Mouse (Mus musculus): ENCODE data around the gene Ppfia3.

Gene Ppfia3

DNA sequence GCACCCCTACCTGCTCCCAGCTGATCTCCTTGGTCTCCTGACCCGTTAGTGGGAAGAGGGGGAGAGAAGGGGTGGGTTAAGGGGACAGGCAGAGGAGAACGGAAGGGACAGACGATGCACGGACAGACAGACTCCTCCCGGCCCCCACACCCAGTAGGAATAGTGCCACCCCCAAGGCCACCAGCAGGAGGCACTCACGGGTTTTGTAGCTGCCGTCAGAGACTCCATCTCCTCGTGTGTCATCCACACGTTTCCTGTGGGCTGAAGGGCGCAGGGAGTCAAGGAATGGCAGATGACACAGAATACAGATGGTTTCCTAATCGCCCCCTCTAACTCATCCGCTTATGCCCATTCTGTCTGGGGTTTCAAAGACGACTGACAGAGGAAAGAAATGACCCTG, 23.3 kb downstream of the Ppfia3 start:
- DNase-seq (ENCODE audit: low read depth): no peak

DNA sequence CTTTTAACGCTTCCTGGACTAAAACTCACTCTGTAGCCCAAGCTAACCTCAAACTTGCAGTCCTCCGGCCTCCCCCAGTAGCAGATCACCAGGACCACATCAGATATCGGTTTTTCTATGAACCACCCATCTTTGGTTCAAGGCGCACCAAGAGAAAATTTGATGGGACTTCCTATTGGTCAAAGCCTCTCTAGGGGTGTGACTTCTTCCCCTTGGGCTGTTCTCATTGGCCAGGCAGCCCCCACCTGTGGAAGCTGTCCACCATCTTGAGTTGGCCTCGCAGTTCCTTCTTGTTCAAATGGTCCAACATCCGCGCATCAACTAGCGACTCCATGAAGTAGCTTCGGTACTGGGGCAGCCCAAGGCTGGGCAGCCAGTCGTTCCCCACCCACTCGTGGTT, 24.7 kb downstream of the Ppfia3 start:
- no peak for DNase-seq (ENCODE audit: low read depth)

DNA sequence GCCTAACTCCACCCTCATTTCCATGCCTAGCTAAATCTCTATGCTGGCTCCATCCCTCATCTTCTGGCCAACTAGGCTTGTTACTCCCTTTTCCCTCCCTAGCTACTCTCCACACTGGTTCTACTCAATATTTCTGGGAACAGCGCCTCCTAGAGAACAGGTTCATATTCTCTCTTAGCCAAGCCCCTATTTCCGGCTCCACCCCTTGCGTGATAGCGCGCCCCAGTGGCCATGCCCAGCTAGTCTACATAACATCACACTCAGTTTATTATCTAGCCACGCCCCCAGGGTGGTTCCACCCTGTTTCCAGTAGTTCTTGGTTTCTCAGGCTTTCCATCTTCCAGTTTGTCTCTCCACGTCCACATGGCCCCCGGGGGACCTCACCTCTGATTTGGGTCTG, 25.5 kb downstream of the Ppfia3 start:
- DNase-seq (ENCODE audit: low read depth): peak; percentile 40

DNA sequence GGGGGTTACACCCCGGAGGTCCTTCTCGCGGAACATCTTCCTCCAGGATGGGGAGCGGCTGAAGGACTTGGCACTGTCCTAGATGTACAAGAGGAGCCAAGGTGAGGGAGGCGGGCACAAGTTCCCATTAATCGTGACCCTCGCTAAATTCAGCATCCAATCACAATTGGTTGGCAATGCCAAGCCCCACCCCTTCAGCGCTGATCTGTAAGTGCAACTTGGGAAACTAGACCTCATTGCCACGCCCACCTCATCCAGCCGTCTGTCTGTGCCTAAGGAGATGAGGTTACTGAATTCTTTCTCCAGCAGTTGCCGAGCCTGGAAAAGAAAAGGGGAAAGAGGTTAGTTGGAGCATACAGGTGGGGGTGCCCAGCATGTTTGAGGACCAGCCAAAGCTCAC, 26.1 kb downstream of the Ppfia3 start:
- DNase-seq (ENCODE audit: low read depth): no peak

DNA sequence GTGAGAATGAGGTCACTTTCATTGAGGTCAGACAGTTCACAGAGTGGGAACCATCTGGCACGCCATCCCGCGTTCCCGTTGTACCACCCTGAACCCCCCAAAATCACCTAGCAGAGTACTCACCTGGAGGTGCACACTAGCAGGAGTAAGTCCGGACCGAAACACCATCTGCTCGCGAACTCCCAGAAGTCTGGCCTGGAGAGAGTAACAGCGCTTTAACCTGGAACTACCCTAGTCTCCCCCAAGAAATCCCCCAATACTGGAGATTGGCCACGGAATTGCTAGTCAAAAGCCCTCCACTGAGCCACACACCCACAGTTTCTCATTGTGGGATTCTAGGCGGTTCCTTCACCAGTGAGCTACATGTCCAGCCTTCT, 26.8 kb downstream of the Ppfia3 start:
- DNase-seq (ENCODE audit: low read depth): no peak

DNA sequence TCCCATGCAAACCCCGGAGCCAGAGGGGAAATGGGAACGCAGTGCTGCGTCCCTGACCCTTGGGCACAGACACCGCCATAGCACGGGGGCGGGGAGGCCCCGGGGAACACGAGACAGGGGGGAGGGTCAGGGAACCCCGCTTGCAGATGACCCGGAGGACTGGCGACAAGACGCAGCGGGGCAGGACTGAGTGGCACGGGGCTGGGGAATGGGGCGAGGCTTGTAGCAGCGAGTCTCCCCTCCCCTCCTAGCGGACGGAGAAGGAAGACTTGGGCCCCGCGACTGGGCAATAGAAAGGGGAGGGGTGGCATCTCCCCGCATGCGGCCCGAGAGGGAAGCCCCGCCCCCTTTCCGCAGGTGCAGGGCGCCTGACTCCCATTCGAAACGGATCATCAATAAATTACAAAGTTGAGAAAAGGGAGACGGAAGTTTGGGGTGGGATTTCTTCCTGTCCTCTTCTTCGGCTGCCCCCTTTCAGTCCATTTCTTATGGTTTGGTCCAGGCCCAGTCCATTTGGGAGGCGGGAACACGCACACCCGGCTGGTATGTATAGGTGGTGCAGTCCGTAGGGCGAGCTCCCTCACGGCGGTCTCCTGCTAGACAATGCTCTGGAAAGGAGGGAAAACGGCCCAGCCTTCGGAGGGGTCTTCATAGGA, 27.3 kb downstream of the Ppfia3 start:
- no peak for DNase-seq (ENCODE audit: low read depth)

DNA sequence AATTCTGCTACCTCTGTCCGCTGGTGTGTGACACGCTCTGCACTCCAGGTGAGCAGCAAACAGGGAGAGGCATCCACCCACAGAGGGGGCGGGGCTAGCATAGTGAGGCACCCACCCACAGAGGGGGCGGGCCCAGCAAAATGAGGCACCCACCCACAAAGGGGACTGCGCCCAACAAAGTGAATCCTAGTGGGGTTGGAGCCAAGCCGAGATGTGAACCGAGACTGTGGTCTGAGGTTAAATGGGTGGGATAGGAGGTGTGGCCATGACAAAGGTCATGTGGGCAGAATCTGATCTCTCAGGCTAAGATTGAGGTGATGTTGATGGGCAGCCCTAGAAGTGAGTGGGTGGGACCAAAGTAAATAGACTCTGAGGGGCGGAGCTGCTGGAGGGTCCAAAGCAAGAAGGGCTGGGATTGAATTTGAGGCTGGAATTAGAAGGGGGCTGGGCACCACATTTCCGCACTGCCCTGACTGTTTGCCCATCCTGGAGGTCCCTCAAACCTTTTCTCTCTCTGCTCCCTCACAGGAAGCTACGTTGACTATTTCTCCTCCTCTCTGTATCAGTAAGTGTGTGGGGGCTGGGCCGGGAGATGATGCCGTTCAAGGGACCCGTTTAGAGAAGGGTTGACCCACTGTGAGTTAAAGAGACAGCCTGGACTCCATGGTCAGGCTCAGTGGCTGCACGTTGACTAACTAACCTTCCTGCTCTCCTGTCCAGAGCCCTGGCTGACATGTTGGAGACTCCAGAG, 28.5 kb downstream of the Ppfia3 start:
- DNase-seq (ENCODE audit: low read depth): no peak

DNA sequence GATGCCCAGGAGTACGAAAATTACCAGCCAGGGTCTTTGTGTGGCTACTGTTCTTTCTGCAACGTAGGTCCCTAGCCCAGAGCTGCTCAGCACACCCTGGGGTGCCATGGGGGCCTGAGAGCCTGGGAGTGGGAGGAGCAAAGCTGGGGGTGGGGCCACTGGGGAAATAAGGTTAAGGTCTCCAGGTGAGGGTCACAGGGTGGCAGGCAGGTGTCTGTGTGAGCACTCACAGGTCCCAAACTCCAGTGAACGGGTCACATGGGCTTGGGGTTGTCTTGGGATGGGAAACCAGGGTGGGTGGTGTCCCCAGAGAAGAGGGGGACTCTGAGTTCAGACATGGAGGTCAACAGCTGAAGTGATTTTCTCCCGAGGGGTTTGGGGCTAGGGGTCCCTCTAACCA, 29.4 kb downstream of the Ppfia3 start:
- DNase-seq (ENCODE audit: low read depth): no peak

DNA sequence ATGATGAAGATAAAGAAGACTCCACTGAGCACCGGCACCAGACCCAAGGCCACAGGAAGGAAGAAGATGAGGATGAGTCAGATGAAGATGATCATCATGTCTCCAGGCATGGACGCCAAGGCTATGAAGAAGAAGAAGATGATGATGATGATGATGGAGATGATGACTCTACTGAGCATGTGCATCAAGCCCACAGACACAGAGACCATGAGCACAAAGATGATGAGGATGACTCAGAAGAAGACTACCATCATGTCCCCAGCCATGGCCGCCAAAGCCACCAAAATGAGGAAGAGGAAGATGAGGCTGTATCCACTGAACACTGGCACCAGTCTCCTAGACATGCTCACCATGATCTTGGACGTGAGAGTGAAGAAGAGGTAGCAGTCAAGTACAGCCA, 30.5 kb downstream of the Ppfia3 start:
- no peak for DNase-seq (ENCODE audit: low read depth)

DNA sequence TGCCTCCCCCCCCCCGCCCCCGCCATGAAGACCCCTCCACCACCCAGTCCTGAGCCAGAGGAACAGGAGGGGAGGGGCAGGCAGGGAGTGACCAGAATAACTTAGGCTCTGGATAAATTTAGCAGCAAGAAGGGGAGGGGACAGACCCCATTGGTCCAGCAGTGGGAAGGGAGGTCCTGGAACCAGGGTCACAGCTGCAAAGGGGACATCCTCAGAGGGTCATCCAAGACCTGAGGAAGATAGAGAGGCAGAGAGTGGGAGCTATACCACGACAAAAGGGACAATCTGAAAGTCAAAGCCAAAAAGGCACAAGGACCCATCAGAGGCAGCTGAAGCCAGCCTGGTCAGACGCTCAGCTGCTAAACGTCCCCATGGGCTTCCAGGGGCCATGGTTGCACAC, 31.8 kb downstream of the Ppfia3 start, which contains the start of gene Hrc:
TSS of gene Hrc (plus strand) at position 235 of the 400 bp plus-strand sequence.
- DNase-seq (ENCODE audit: low read depth): no peak

DNA sequence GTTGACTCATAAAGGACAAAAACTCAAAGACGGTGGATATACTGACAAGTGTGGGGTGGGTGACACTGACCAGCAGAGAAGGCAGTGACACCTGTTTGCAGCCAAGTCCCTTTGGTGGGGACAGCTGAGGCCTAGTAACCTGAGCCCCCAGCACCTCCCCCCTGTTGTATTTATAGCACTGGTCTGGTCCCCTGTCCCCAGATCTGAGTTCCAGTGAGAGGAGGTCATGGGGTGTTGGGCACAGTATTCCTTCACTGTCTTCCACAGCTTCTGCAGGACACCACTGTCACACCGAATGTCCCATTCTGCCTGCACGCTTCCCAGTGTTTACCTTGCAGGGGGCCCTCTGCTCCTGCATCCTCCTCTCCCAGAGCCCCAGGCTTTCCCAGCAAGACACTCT, 32.2 kb downstream of the Ppfia3 start:
- DNase-seq (ENCODE audit: low read depth): no peak

DNA sequence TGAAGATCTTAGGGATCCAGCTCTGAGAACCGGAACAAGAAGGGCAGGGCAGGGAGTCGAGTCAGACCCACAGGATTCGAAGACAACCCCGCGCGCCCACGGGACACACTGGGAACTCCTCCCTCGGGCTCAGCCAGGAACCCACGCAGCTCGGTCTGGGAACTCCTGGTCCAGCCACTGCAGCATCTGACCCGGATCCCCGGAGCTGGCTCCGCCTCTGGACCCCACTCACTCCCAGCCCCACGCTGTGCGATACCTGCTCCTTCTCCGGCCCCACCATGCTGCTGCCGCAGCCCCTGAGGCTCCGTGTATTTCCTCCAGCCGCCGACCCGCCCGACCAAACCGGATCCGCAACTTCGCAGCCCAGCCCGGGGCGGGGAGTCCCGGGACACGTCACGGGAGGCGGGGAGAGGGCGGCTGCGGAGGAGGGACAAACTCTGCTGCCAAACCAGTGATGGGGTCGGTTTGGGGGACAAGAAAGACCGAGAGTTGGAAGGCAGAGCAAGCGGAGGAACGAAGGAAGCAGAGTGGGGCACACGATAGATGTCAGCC, 33.3 kb downstream of the Ppfia3 start, which contains the start of gene Trpm4:
TSS of gene Trpm4 (minus strand) at position 350 of the 552 bp plus-strand sequence.
- DNase-seq (ENCODE audit: low read depth): no peak

DNA sequence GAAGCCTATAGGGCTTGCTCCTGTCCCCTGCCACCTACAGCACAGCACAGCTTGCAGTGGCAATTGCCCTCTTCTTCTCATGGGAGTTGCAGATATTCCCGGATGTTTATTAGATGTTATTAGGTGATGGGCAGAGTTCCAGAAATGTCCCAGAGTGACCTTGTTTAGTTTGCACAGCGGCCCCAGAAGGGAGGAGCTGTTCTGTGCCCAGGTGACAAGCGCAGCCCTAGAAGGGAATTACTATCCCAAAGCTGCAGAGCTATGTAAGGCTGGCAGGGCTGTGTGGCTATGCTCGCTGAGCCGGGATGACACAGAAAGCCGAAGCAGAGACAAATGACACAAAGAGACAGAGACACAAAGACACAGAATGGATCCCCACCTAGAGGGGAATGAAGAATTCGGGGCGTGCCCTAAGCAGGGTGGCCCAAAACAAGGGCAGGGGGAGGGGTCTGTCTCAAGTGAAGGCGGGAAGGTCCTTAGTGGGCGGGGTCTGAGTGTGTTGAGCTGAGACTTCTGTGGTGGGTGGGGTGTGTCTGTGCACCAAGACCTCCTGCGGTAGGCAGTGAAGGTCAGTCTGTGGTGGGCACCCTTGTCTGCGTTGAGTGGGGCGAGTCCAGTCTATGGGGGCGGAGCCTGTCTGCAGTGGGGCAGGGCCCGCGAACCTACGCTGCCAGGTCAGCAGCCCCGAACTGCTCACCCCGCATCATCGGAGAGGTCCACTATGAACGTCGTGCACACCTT, 34.0 kb downstream of the Ppfia3 start:
- DNase-seq (ENCODE audit: low read depth): no peak

DNA sequence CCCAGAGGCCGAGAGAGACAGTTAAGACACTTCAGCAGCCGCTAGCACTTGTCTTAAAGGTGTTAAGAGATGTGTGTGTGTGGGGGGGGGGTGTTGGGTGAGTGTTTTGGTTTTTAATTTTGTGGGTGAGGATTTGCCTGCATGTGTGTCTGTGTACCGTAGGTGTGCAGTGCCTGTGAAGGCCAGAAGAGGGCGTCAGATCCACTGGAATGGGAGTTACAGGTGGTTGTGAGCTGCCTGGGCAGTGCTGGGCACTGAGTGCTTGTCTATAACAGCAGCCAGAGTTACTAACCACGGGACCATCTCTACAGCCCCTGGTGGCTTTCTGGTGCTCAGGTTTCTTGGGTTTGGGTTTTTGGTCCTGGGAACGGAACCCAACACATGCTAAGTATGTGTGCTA, 35.3 kb downstream of the Ppfia3 start:
- DNase-seq (ENCODE audit: low read depth): no peak

DNA sequence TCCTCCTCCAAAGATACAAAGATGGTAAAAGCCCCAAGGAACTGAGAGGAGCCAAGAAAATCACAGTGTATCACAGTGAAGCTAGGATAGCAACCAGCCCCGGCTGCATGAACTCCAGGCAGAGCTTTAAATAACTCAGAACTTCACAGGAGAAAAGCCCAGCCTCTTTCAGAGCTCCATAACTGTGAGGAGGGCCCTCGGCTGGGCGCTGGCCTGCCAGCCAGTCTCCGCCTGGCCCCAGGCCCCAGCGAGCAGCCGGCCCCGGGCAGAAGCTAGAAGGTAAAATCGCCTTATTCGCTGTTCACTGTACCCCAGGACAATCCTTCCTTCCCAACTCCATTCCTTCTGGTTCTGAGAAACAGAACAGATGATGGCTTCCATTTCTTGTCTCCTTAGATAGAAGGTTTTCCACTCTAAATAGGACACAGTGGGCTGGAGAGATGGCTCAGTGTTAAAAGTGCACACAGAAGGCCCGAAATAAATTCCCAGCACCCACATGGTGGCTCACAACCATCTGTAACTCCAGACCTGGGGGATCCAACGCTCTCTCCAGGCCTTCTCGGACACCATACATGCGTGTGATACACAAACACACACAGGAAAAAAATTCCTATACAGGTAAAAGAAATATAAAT, 37.9 kb downstream of the Ppfia3 start:
- no peak for DNase-seq (ENCODE audit: low read depth)

DNA sequence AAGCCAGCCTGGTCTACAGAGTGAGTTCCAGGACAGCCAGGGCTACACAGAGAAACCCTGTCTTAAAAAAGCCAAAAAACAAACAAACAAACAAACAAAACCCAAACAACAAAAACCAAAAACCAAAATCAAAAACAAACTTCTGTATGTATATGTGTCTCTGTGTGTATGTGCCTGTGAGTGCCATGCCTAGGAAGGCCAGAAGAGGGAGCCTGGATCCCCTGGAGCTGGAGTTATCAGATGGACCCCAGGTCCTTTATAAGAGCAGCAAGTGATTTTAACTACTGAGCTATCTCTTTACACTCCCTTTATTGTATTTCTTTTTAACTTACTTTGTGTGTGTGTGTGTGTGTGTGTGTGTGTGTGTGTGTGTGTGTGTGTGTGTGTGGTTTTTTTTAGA, 41.0 kb downstream of the Ppfia3 start:
- no peak for DNase-seq (ENCODE audit: low read depth)

DNA sequence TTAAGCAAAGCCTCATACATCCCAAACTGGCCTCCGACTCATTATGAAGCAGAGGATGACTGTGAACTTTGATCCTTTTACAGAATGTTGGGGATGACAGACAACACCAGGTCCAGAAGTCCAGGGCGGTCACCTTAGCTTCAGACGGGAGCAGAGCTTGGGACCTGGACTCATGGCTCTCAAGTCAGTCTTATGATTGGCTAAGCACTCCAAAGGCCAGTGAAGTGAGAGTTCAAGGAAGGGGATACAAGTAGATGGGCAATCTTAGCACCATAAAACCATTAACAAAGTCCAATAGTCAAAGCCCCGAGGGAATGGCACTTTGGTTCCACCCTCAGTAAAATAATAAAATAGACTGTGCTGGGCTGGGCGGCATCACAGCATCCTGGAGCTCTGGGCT, 43.8 kb downstream of the Ppfia3 start:
- no peak for DNase-seq (ENCODE audit: low read depth)

DNA sequence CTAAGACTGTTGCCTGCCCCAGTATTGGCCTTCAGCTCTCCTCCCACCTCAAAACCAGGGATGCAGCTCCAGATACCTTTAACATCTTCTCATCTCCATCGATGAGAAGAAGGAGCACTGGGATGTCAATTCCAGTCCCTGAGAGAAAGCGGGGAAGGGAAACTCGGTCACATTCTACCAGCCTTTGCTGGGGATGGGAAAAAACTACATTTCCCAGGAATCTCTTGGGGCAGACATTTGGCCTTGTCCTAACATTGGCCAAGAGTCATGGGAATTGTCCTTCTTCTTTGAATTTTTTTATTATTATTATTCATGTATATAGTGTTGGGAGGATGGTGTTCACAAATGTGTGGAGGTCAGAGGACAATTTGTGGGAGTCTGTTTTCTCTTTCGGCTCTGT, 44.6 kb downstream of the Ppfia3 start:
- no peak for DNase-seq (ENCODE audit: low read depth)

DNA sequence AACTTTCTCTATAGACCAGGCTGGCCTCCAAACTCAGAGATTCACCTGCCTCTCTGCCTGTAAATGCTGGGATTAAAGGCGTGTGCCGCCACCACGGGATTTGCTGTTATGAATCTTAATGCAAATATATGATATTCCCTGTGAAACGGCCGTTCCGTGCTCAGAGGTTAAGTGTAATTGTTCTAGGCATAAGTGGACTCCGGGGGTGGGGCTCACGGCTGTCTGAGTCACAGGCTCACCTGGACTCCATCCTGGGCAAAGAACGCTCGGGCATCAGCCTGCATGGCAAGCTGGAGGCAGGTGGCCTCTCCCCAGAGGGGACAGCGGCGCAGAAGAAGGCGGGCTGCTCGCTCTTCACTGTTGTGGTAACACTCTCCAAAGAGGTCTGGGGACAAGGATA, 50.3 kb downstream of the Ppfia3 start:
- no peak for DNase-seq (ENCODE audit: low read depth)

DNA sequence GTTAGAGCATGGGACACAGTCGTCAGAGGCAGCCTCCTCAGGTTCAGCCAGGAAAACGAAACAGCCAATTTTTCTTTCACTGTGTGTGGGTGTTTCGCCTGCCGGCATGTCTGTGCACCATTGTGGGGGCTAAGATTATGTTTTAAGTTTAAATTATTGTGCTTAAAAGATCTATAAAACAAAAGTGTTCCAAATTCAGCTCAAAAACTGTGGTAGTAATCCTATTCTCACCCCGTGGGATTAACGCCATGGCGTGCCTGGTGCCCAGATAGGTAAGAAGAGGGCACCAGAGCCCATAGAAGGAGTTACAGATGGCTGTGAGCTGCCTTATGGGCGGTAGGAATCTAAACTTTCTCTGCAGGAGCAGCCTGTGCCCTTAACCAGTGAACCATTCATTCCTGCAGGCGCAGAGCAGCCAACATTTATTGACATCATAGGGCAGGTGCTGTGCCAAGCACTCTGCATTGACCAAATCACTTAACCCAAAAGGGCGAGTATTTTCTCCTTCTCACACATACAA, 51.6 kb downstream of the Ppfia3 start:
- no peak for DNase-seq (ENCODE audit: low read depth)

DNA sequence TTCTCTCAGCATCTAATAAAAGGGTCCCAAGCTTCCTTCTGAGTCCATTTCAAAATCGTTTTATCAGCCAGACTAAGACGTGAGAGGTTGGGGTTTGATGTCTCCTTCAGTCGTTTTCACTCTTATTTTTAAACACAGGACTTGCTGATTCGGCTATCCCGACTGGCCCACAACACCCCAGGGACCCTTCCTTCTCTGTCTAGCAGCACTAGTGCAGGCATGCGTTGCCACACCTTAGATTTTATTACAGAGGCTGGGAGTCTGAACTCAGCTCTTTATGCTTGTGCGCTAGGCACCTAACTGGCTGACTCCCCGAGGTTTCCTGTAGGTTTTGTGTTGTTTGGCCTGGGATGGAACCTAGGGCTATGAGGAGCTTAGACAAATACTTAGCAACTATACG, 53.3 kb downstream of the Ppfia3 start:
- DNase-seq (ENCODE audit: low read depth): no peak
